Mouse (Mus musculus) left cerebral cortex, adult 2 months (tissue): ENCODE measurements around the gene Pheta1. TPM values are rescaled to one million over a fixed set of nuclear protein-coding genes. Genes with fewer than 3 reads are reported as not detected.
A peak's percentile ranks its signal among the peaks of the same experiment; 100 is the strongest.

ENCODE experiments used
- DNase-seq, 2 experiments: peaks; one replicate each; pipeline ENCODE4 v3.0.0; 2021 to 2022; ENCODE audit warnings: low spot score in 2 of 2, mixed read lengths in 1 of 2; ENCODE audit errors: extremely low spot score in 1 of 2
- H3K27ac ChIP-seq: fragments of 200-600 bp; 2 replicates; pipeline ENCODE4 v1.8.1; 2022
- H3K4me3 ChIP-seq: fragments of 200-600 bp; 2 replicates; pipeline ENCODE4 v1.8.1; 2022
- CTCF ChIP-seq: fragments of 200-600 bp; IDR thresholded peaks from 2 replicates; pipeline ENCODE4 v1.8.1; 2022; ENCODE audit warnings: antibody characterized with exemption, mild to moderate bottlenecking, moderate library complexity
- intact Hi-C: fragments of 180-260 bp; cut with DNase I; formaldehyde crosslinking; loops from one replicate; pipeline ENCODE4 v1.15.1; 2025
- long read RNA-seq, 2 experiments: library from polyadenylated mRNA; stranded (forward); transcript quantifications; one replicate each; pipeline ENCODE4 v2.0.0; 2021; ENCODE audit warnings: borderline mapping rate in 2 of 2
- total RNA-seq, 2 experiments: library from RNA; stranded (reverse); gene quantifications; 2 replicates each; pipeline ENCODE4 v1.2.3; 2021

Gene Pheta1
- total RNA-seq: 10 to 100 TPM in 1 of 2 experiments, 1 to 10 TPM in 1; 8.9 to 10.5 TPM
- long read RNA-seq, experiment 1, transcript Pheta1-201 (4 exons, 2,368 nt): major isoform, 8 of 18 reads
- long read RNA-seq, experiment 1, partial matches to known transcripts: 6 of 18 reads
- long read RNA-seq, experiment 1, other reads (novel, unspliced or antisense): 1 of 18 reads
- long read RNA-seq, experiment 2, transcript Pheta1-203 (3 exons, 2,335 nt): minor isoform, 8 of 29 reads
- long read RNA-seq, experiment 2, transcript Pheta1-201 (4 exons, 2,368 nt): major isoform, 10 of 29 reads
- long read RNA-seq, experiment 2, partial matches to known transcripts: 4 of 29 reads
- long read RNA-seq, experiment 2, other reads (novel, unspliced or antisense): 7 of 29 reads

- DNase-seq: peak; percentile 90 to 92
- TF ChIP-seq CTCF: no peak
- intact Hi-C loops: no loop called here
- Histone ChIP-seq H3K4me3 (peak within 1 kb of the TSS; percentile 81), H3K27ac (peak within 1 kb of the TSS; percentile 28)
Observed at GRCm38 (mm10) chr5:121848743-121849142, at the start of gene Pheta1. Gene Pheta1 (plus strand): TSS chr5:121848984.

- Histone ChIP-seq H3K27ac (peak overlapping the region; percentile 68), H3K4me3 (no peak overlapping the region)
- no peak for DNase-seq
- no peak for TF ChIP-seq CTCF
- intact Hi-C loops: no loop called here
Observed at GRCm38 (mm10) chr5:121807186-121807585, 41.6 kb upstream of the Pheta1 start.

DNA sequence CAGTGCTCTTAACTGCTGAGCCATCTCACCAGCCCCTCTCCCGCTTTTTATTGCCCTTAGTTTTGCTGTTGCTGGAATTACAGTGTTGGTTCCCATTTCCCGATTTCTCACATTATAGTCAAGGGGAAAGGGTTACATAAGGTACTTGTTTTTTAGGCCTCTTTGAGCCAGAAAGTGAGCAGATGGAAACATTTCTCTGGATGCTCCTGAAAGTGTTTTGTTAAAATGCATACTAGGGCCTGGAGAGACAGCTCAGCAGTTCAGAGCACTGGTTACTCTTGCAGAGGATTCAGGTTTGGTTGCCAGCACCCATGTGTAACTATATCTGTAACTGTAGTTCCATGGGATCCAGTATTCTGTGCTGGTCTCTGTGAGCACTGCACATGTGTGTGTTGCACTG is 40.6 kb upstream of the Pheta1 start:
- DNase-seq: no peak
- intact Hi-C loops: no loop called here
- TF ChIP-seq CTCF: no peak
- H3K4me3 ChIP-seq: no peak overlapping the region
- peak overlapping the region; percentile 68 for H3K27ac ChIP-seq

GRCm38 (mm10) chr5:121809667-121810224 is 39.0 kb upstream of the Pheta1 start:
- intact Hi-C loops: no loop called here
- Histone ChIP-seq H3K4me3 (no peak overlapping the region), H3K27ac (peak overlapping the region; percentile 30; the same call in 1 of the 2 replicates)
- peak in 1 of 2 experiments; percentile 9 for DNase-seq
- TF ChIP-seq CTCF: no peak

- intact Hi-C loops: no loop called here
- TF ChIP-seq CTCF: no peak
- Histone ChIP-seq H3K4me3 (no peak overlapping the region), H3K27ac (peak overlapping the region; percentile 30; the same call in 1 of the 2 replicates)
- peak in 1 of 2 experiments; percentile 9 for DNase-seq
Observed at GRCm38 (mm10) chr5:121810331-121811151, 38.2 kb upstream of the Pheta1 start.

- no peak for DNase-seq
- Histone ChIP-seq H3K4me3 (no peak overlapping the region), H3K27ac (peak overlapping the region; percentile 77)
- intact Hi-C loops: no loop called here
- no peak for TF ChIP-seq CTCF
Observed at GRCm38 (mm10) chr5:121811485-121811931, 37.3 kb upstream of the Pheta1 start.

DNA sequence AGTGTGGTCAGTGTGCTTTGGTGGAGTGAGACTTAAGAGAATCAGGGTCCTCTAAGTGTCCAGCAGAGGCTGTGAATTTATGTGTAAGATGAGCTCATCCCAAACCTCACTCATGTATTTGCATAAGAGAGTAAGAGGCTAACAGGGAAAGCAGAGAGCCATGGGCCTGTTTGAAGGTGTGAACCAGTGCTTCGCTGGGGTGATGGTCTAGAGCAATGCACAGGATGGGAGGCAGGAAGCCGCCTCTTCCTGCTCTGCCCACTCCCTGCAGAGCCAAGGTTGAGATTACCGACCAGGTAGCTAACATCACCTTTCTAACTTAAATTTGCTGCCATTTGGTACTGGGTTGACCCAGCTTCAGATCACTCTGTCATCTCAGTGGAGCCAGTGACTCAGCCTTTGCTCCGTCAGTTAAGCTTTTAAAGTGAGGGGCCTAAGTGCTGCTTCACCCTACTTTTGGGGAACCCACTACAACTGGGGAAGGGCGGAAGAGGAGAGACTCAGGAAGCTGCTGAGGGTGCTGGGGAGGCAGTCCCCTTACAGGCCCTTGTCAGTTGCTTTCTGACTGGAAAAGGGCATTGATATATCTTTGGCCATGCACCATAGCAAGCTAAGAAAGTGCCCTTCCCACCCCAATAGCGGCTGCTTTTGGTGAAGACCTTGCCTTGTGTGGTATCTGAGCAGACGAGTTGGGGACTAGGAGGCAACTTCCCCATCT is 36.1 kb upstream of the Pheta1 start:
- no peak overlapping the region for H3K4me3 ChIP-seq
- intact Hi-C loops: no loop called here
- peak overlapping the region; percentile 77 for H3K27ac ChIP-seq
- no peak for TF ChIP-seq CTCF
- DNase-seq: no peak

- no peak for TF ChIP-seq CTCF
- intact Hi-C loops: no loop called here
- Histone ChIP-seq H3K27ac (no peak overlapping the region; the same call in 1 of the 2 replicates), H3K4me3 (no peak overlapping the region)
- peak in 1 of 2 experiments; percentile 7 for DNase-seq
Observed at GRCm38 (mm10) chr5:121813744-121814143, 35.0 kb upstream of the Pheta1 start.

- TF ChIP-seq CTCF: peak; percentile 74
- intact Hi-C loops: no loop called here
- DNase-seq: peak; percentile 47 to 55
- H3K4me3 ChIP-seq: no peak overlapping the region
- no peak overlapping the region for H3K27ac ChIP-seq
Observed at GRCm38 (mm10) chr5:121815067-121815466, 33.7 kb upstream of the Pheta1 start.

GRCm38 (mm10) chr5:121815867-121816380 is 32.9 kb upstream of the Pheta1 start:
- DNase-seq: peak in 1 of 2 experiments; percentile 9
- no peak for TF ChIP-seq CTCF
- intact Hi-C loops: no loop called here
- Histone ChIP-seq H3K4me3 (no peak overlapping the region), H3K27ac (no peak overlapping the region)

- Histone ChIP-seq H3K4me3 (no peak overlapping the region), H3K27ac (no peak overlapping the region)
- no peak for DNase-seq
- TF ChIP-seq CTCF: no peak
- intact Hi-C loops: no loop called here
Observed at GRCm38 (mm10) chr5:121816611-121817010, 32.2 kb upstream of the Pheta1 start.
